ENCODE assay signal across 9 mouse cellular contexts in the genomic region with DNA sequence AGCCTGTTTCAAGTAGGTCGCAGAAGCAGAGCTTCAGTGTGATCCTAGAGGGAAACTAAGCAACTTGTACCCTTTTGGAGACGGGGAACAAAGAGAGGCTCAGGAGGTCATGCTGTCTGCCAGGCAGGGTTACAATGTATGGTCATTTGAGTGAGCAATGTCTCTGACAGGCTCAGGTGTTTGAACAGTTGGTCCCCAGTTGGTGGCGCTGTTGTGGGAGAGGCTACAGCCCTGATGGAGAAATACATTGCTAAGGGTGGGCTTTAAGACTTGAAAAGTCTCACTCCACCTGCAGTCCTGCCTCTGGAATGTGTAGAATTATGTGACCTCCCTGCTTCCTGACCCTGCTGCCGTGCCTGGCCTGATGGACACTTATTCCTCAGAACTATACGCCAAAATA. TPM values are rescaled to one million over a fixed set of nuclear protein-coding genes. Genes with fewer than 3 reads are reported as not detected.
A peak's percentile ranks its signal among the peaks of the same experiment; 100 is the strongest.
DNase-seq lines count a peak whose midpoint lies in the region; ATAC-seq and TF ChIP-seq lines count a peak whose summit lies in the region.
"Had no signal": no experiment of that assay in that cellular context is flagged by ENCODE, and none has a peak within 500 bp of the region (broad histone marks: within the 10 kb centered on the region; RNA-seq: fewer than 3 reads in every experiment).

No protein-coding gene starts in this region.

- no peak overlapping the region for H3K4me3 ChIP-seq in liver, adult 2 months (ENCODE audit: insufficient read depth, low read depth, low read length)
- H3K4me3 ChIP-seq in liver, embryonic 12.5 days: no peak overlapping the region
- H3K4me3 ChIP-seq: erythroblast, embryonic 14.5 days had no signal

- no peak overlapping the region for H3K27ac ChIP-seq in liver, adult 2 months (replicated peaks; ENCODE audit: insufficient read depth, low read depth, low read length)
- H3K27ac ChIP-seq in liver, embryonic 12.5 days: no peak overlapping the region

- WGBS in liver, adult 2 months: 83% methylated on average over 5 of the region's 5 CpGs
- WGBS in liver, embryonic 12.5 days (ENCODE audit: insufficient replicate concordance): 43% methylated on average over 5 of the region's 5 CpGs

- H3K36me3 ChIP-seq in liver, adult 2 months (ENCODE audit: control insufficient read depth, insufficient read depth, low read length): no peaks in the 10 kb centered on the region
- no peaks in the 10 kb centered on the region for H3K36me3 ChIP-seq in liver, embryonic 12.5 days

- H3K79me2 ChIP-seq in liver, adult 2 months (ENCODE audit: control insufficient read depth, insufficient read depth, low read length): no peaks in the 10 kb centered on the region

- DNase-seq in cerebellum, adult 11 months: peak; percentile 16
- DNase-seq in cerebellum, adult 11-12 months: no peak
- DNase-seq in liver, adult 2 months (ENCODE audit: extremely low read depth, low read depth, low spot score): no peak
- DNase-seq in cerebellum, postnatal 25 days: peak; percentile 23 to 63
- DNase-seq in retina, postnatal 1 day: peak; percentile 44
- no peak for DNase-seq in layer of hippocampus, adult 18-20 months (ENCODE audit: low spot score in 2 of 2)
- DNase-seq in urinary bladder, postnatal 10 days (ENCODE audit: low spot score): no peak

- no peaks in the 10 kb centered on the region for H3K27me3 ChIP-seq in liver, adult 2 months (ENCODE audit: control insufficient read depth, insufficient read depth, low read length)
- H3K27me3 ChIP-seq in liver, embryonic 12.5 days (replicated peaks): peaks cover 12% of the 10 kb centered on the region; the same call in 1 of the 2 replicates

- no peak overlapping the region for H3K9ac ChIP-seq in liver, adult 2 months (ENCODE audit: low read depth, low read length)
- H3K9ac ChIP-seq in liver, embryonic 12.5 days: no peak overlapping the region

- peak; percentile 34; the same call in 1 of the 2 replicates for TF ChIP-seq CTCF in liver, adult 2 months (IDR thresholded peaks at IDR 0.05; ENCODE audit: low read depth, low read length)

- peaks cover 4% of the 10 kb centered on the region; the same call in 1 of the 2 replicates for H3K4me1 ChIP-seq in liver, adult 2 months (ENCODE audit: control insufficient read depth, insufficient read depth, low read length)
- H3K4me1 ChIP-seq in liver, embryonic 12.5 days: peaks cover 21% of the 10 kb centered on the region

- ATAC-seq in liver, embryonic 12.5 days: no peak

- H3K9me3 ChIP-seq in liver, embryonic 12.5 days (replicated peaks): no peaks in the 10 kb centered on the region

- no peak overlapping the region for H3K4me2 ChIP-seq in liver, embryonic 12.5 days

- no peak for TF ChIP-seq POLR2A in liver, adult 2 months (IDR thresholded peaks at IDR 0.05; ENCODE audit: extremely low read depth, insufficient read depth, low read length)

RNA-seq across cellular contexts. Expression of a gene that starts 21.4 kb away (rescaled TPM):
- total RNA-seq in liver, adult 2 months (2014; rRNA removed): 1.5 and 1.7 TPM in 2 replicates
- polyA plus RNA-seq in liver, adult 2 months (2012; rRNA removed): 0.35 and 0.46 TPM in 2 replicates
- polyA plus RNA-seq in liver, embryonic 12.5 days (2016; fragmentation: Nextera tagmentation; extraction: Ambion mirVana): 0.82 and 0.96 TPM in 2 replicates
- total RNA-seq in layer of hippocampus, adult 18-20 months (2021): 10 to 100 TPM; 33.8 to 38.8 TPM
- polyA plus RNA-seq: erythroblast, embryonic 14.5 days had no signal

Comparison
In these comparisons a context has a peak if more than half of its experiments do, and no peak if none do; other contexts are left out.
1. DNase-seq: peak in cerebellum, adult 11 months (single experiment), cerebellum, postnatal 25 days (2 of 2) and retina, postnatal 1 day (single experiment); none in cerebellum, adult 11-12 months (single experiment), liver, adult 2 months (single experiment), layer of hippocampus, adult 18-20 months (0 of 2) and urinary bladder, postnatal 10 days (single experiment).
2. RNA of a gene that starts 21.4 kb away (total RNA-seq): 33.8 to 38.8 TPM in layer of hippocampus, adult 18-20 months; 1.5 to 1.7 TPM in liver, adult 2 months; every median in the first group is over 10 times any median in the second.